Mouse (Mus musculus) cortical plate, adult 2 months (tissue): Measurements from ENCODE around the gene Olfr455.

ENCODE experiments used
- CTCF ChIP-seq: fragments of 200-500 bp; IDR thresholded peaks from 2 replicates; pipeline ENCODE4 v1.5.1; 2011; ENCODE audit warnings: mild to moderate bottlenecking, control low read depth, low read length; ENCODE audit not compliant: insufficient read depth; ENCODE audit errors: extremely low read depth
- POLR2A ChIP-seq: fragments of 200-500 bp; IDR thresholded peaks from 2 replicates; pipeline ENCODE4 v1.6.1; 2011; ENCODE audit warnings: mild to moderate bottlenecking, low read length, control low read depth; ENCODE audit not compliant: insufficient read depth; ENCODE audit errors: extremely low read depth

GRCm38 (mm10) chr6:42509311-42509710 is 38.1 kb downstream of the Olfr455 start:
- TF ChIP-seq CTCF (no peak), POLR2A (no peak)
